Mouse (Mus musculus) myocyte (in vitro differentiated cells): ENCODE results near the gene Rims1. TPM values are rescaled to one million over a fixed set of nuclear protein-coding genes. Genes with fewer than 3 reads are reported as not detected.

Source experiments
- H3K27me3 ChIP-seq: one replicate; pipeline ENCODE4 v1.6.1; 2011; ENCODE audit not compliant: control insufficient read depth, insufficient read depth, insufficient read length
- H3K36me3 ChIP-seq: one replicate; pipeline ENCODE4 v1.6.1; 2011; ENCODE audit not compliant: control insufficient read depth, insufficient read depth
- H3K4me2 ChIP-seq: one replicate; pipeline ENCODE4 v1.6.1; 2011; ENCODE audit warnings: low read depth, control low read depth
- H3K4me3 ChIP-seq: one replicate; pipeline ENCODE4 v1.5.1; 2011; ENCODE audit warnings: mild to moderate bottlenecking, control low read depth, moderate library complexity
- H3K79me2 ChIP-seq: one replicate; pipeline ENCODE4 v1.6.1; 2011; ENCODE audit not compliant: control insufficient read depth, insufficient read depth
- H3ac ChIP-seq: one replicate; pipeline ENCODE4 v1.6.1; 2011; ENCODE audit not compliant: control insufficient read depth, insufficient read length
- CEBPB ChIP-seq: IDR thresholded peaks from 2 replicates; pipeline ENCODE4 v1.6.1; 2011; ENCODE audit warnings: mild to moderate bottlenecking, moderate library complexity; ENCODE audit not compliant: poor library complexity, insufficient read depth, severe bottlenecking
- E2F4 ChIP-seq: IDR thresholded peaks from one replicate; pipeline ENCODE4 v1.6.1; 2011; ENCODE audit warnings: mild to moderate bottlenecking, control low read depth, moderate library complexity; ENCODE audit not compliant: insufficient read depth
- MAX ChIP-seq: IDR thresholded peaks from one replicate; pipeline ENCODE4 v1.6.1; 2011; ENCODE audit warnings: low read depth, mild to moderate bottlenecking, control low read depth
- MYOD1 ChIP-seq, 3 experiments: IDR thresholded peaks; one replicate each; pipeline ENCODE4 v1.6.1; 2011; ENCODE audit warnings: control low read depth in 2 of 3, low read depth in 2 of 3, mild to moderate bottlenecking in 2 of 3, moderate library complexity in 1 of 3; ENCODE audit not compliant: insufficient read length in 2 of 3, control insufficient read depth in 1 of 3
- MYOG ChIP-seq, 3 experiments: IDR thresholded peaks; one replicate each; pipeline ENCODE4 v1.6.1; 2011; ENCODE audit warnings: control low read depth in 2 of 3, low read depth in 2 of 3, mild to moderate bottlenecking in 2 of 3; ENCODE audit not compliant: insufficient read length in 2 of 3, control insufficient read depth in 1 of 3, insufficient read depth in 1 of 3
- POLR2A ChIP-seq: IDR thresholded peaks from one replicate; pipeline ENCODE4 v1.6.1; 2011; ENCODE audit warnings: low read depth, mild to moderate bottlenecking, control low read depth, moderate library complexity; ENCODE audit not compliant: insufficient read length
- POLR2AphosphoS2 ChIP-seq: IDR thresholded peaks from one replicate; pipeline ENCODE4 v1.6.1; 2011; ENCODE audit warnings: low read depth, control low read depth; ENCODE audit not compliant: insufficient read length
- REST ChIP-seq: IDR thresholded peaks from one replicate; pipeline ENCODE4 v1.6.1; 2011; ENCODE audit warnings: mild to moderate bottlenecking, control low read depth, moderate library complexity; ENCODE audit not compliant: insufficient read depth, insufficient read length
- SRF ChIP-seq: IDR thresholded peaks from one replicate; pipeline ENCODE4 v1.6.1; 2011; ENCODE audit warnings: low read depth; ENCODE audit not compliant: control insufficient read depth, insufficient read length
- TCF12 ChIP-seq: IDR thresholded peaks from one replicate; pipeline ENCODE4 v1.6.1; 2011; ENCODE audit warnings: mild to moderate bottlenecking, control low read depth; ENCODE audit not compliant: poor library complexity, insufficient read depth, severe bottlenecking
- TCF3 ChIP-seq: IDR thresholded peaks from one replicate; pipeline ENCODE4 v1.6.1; 2011; ENCODE audit warnings: low read depth, control low read depth; ENCODE audit not compliant: insufficient read length
- USF1 ChIP-seq: IDR thresholded peaks from one replicate; pipeline ENCODE4 v1.6.1; 2011; ENCODE audit warnings: low read depth, mild to moderate bottlenecking, control low read depth, moderate library complexity
- polyA plus RNA-seq: library from polyadenylated mRNA; unstranded; fragments of >200 nt; fragmentation: generic; extraction: Trizol; gene quantifications from one replicate; pipeline ENCODE4 v1.2.1, GENCODE M21; 2012; ENCODE audit warnings: missing spikeins

Gene Rims1
- polyA plus RNA-seq, 1 experiment = not detected

- Histone ChIP-seq H3K27me3 (no peaks in the 10 kb centered on the region), H3ac (no peak overlapping the region), H3K36me3 (no peaks in the 10 kb centered on the region), H3K4me2 (no peak overlapping the region), H3K4me3 (no peak overlapping the region), H3K79me2 (no peaks in the 10 kb centered on the region)
- no peak for TF ChIP-seq POLR2A
- TF ChIP-seq MAX = no peak
- TF ChIP-seq POLR2AphosphoS2 = no peak
- no peak for TF ChIP-seq SRF
- no peak for TF ChIP-seq REST
- TF ChIP-seq TCF12 = no peak
Observed at GRCm38 (mm10) chr1:22274081-22274480, 531.7 kb downstream of the Rims1 start.

- no peaks in the 10 kb centered on the region for H3K36me3 ChIP-seq
- H3K27me3 ChIP-seq = no peaks in the 10 kb centered on the region
- no peak overlapping the region for H3K4me3 ChIP-seq
- H3K4me2 ChIP-seq = no peak overlapping the region
- no peaks in the 10 kb centered on the region for H3K79me2 ChIP-seq
- no peak overlapping the region for H3ac ChIP-seq
- TF ChIP-seq REST = no peak
- TF ChIP-seq E2F4 = no peak
- no peak for TF ChIP-seq POLR2A
- no peak for TF ChIP-seq POLR2AphosphoS2
- TF ChIP-seq SRF = no peak
- no peak for TF ChIP-seq MAX
- TF ChIP-seq MYOG (IDR thresholded peaks at IDR 0.05; ENCODE audit: control insufficient read depth in 1 of 3, insufficient read depth in 1 of 3, insufficient read length in 2 of 3, low read depth in 2 of 3) = no peak
- no peak for TF ChIP-seq USF1
- no peak for TF ChIP-seq CEBPB
- no peak for TF ChIP-seq TCF12
- TF ChIP-seq MYOD1 (IDR thresholded peaks at IDR 0.05; ENCODE audit: control insufficient read depth in 1 of 3, insufficient read length in 2 of 3, low read depth in 2 of 3) = no peak
- TF ChIP-seq TCF3 = no peak
Observed at GRCm38 (mm10) chr1:22270131-22270530, 535.7 kb downstream of the Rims1 start.

GRCm38 (mm10) chr1:22268581-22269359, 537.0 kb downstream of the Rims1 start:
- H3K36me3 ChIP-seq = no peaks in the 10 kb centered on the region
- H3K4me2 ChIP-seq = no peak overlapping the region
- H3K4me3 ChIP-seq = no peak overlapping the region
- TF ChIP-seq TCF12 (no peak), POLR2AphosphoS2 (no peak), MYOD1 (IDR thresholded peaks at IDR 0.05; ENCODE audit: control insufficient read depth in 1 of 3, insufficient read length in 2 of 3, low read depth in 2 of 3) (no peak), USF1 (no peak), SRF (no peak), REST (no peak), POLR2A (no peak), MAX (no peak), TCF3 (no peak), E2F4 (no peak), MYOG (IDR thresholded peaks at IDR 0.05; ENCODE audit: control insufficient read depth in 1 of 3, insufficient read depth in 1 of 3, insufficient read length in 2 of 3, low read depth in 2 of 3) (no peak), CEBPB (no peak)
- H3ac ChIP-seq = no peak overlapping the region
- no peaks in the 10 kb centered on the region for H3K79me2 ChIP-seq
- no peaks in the 10 kb centered on the region for H3K27me3 ChIP-seq

GRCm38 (mm10) chr1:22266491-22266890, 539.3 kb downstream of the Rims1 start:
- TF ChIP-seq MYOD1 (IDR thresholded peaks at IDR 0.05; ENCODE audit: control insufficient read depth in 1 of 3, insufficient read length in 2 of 3, low read depth in 2 of 3) (no peak), SRF (no peak), POLR2AphosphoS2 (no peak), CEBPB (no peak), MYOG (IDR thresholded peaks at IDR 0.05; ENCODE audit: control insufficient read depth in 1 of 3, insufficient read depth in 1 of 3, insufficient read length in 2 of 3, low read depth in 2 of 3) (no peak), E2F4 (no peak), TCF3 (no peak), POLR2A (no peak), MAX (no peak), REST (no peak), USF1 (no peak), TCF12 (no peak)
- H3K27me3 ChIP-seq = no peaks in the 10 kb centered on the region
- no peak overlapping the region for H3K4me2 ChIP-seq
- no peaks in the 10 kb centered on the region for H3K36me3 ChIP-seq
- H3K79me2 ChIP-seq = no peaks in the 10 kb centered on the region
- no peak overlapping the region for H3ac ChIP-seq
- H3K4me3 ChIP-seq = no peak overlapping the region
